Mouse (Mus musculus) heart, postnatal 0 days (tissue): ENCODE measurements around the gene Gm21317.
"Not testable (repeated sequence)": the region's sequence is repeated elsewhere in the genome, so short reads cannot be mapped to it uniquely, and the experiment has no call there.

Source experiments
- CTCF ChIP-seq: IDR thresholded peaks from 2 replicates; pipeline ENCODE4 v1.5.1; 2016; ENCODE audit warnings: antibody characterized with exemption, control low read depth, low read depth
- EP300 ChIP-seq: IDR thresholded peaks from 2 replicates; pipeline ENCODE4 v1.6.1; 2016; ENCODE audit warnings: antibody characterized with exemption, low read depth

- not testable (repeated sequence) for TF ChIP-seq CTCF, EP300
These were observed at the start of gene Gm21317 for GRCm38 (mm10) chrY:82224927-82225326.
